ENCODE assay signal across 26 mouse cellular contexts in the genomic region with DNA sequence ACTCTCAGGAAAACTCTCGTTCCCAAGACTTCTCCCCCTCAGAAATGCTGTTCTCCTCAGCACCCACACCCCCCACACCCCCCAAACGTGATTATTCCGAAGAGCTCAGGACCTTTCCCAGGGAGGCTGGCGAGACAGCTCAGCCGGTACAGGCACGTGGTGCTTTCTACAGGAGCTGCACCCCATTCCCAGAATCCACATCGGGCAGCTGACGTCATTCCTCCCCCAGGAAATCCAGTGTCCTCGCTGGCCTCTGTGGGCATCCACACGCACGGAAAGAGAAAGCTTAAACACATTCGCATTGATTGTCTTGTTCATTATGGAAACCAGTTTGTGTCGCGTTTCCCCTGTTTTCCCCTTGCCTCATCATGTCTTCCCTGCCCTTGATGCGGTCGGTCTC. TPM values are rescaled to one million over a fixed set of nuclear protein-coding genes. Genes with fewer than 3 reads are reported as not detected.
DNase-seq lines count a peak whose midpoint lies in the region; ATAC-seq and TF ChIP-seq lines count a peak whose summit lies in the region.
"Had no signal": no experiment of that assay in that cellular context is flagged by ENCODE, and none has a peak within 500 bp of the region (broad histone marks: within the 10 kb centered on the region; RNA-seq: fewer than 3 reads in every experiment).

No protein-coding gene starts in this region.

- H3K9ac ChIP-seq in heart, adult 2 months (ENCODE audit: low read depth, low read length): no peak overlapping the region
- H3K9ac ChIP-seq in liver, embryonic 12.5 days: no peak overlapping the region
- no peak overlapping the region for H3K9ac ChIP-seq in liver, embryonic 11.5 days (ENCODE audit: low read depth, low read length)
- H3K9ac ChIP-seq in CH12.LX (ENCODE audit: insufficient read depth, low read depth): no peak overlapping the region
- H3K9ac ChIP-seq in liver, embryonic 15.5 days: no peak overlapping the region
- H3K9ac ChIP-seq: embryonic facial prominence, embryonic 13.5 days; forebrain, embryonic 13.5 days; hindbrain, embryonic 12.5 days; hindbrain, embryonic 15.5 days had no signal

- no peak overlapping the region for H3K4me3 ChIP-seq in heart, adult 2 months
- H3K4me3 ChIP-seq in liver, embryonic 12.5 days: no peak overlapping the region
- H3K4me3 ChIP-seq in liver, embryonic 11.5 days (ENCODE audit: low read depth, low read length): no peak overlapping the region
- no peak overlapping the region for H3K4me3 ChIP-seq in CH12.LX (replicated peaks in 1 of 3; ENCODE audit: low read depth in 2 of 3, low read length in 2 of 3, poor library complexity in 1 of 3)
- H3K4me3 ChIP-seq in liver, embryonic 15.5 days (replicated peaks): no peak overlapping the region
- H3K4me3 ChIP-seq: embryonic facial prominence, embryonic 10.5 days; embryonic facial prominence, embryonic 13.5 days; erythroblast, embryonic 14.5 days; forebrain, embryonic 10.5 days; forebrain, embryonic 13.5 days; hindbrain, embryonic 12.5 days; hindbrain, embryonic 15.5 days had no signal

- intact Hi-C loops in heart, adult 2 months (cut with DNase I): no loop called here

- no peaks in the 10 kb centered on the region for H3K36me3 ChIP-seq in heart, adult 2 months (ENCODE audit: control insufficient read depth, insufficient read depth, low read length)
- H3K36me3 ChIP-seq in liver, embryonic 12.5 days: no peaks in the 10 kb centered on the region
- no peaks in the 10 kb centered on the region for H3K36me3 ChIP-seq in liver, embryonic 11.5 days (ENCODE audit: control insufficient read depth, insufficient read depth, low read length)
- H3K36me3 ChIP-seq in CH12.LX (replicated peaks in 1 of 2; ENCODE audit: control insufficient read depth in 1 of 2, insufficient read depth in 1 of 2, low read length in 1 of 2): peaks cover 0 to 17% of the 10 kb centered on the region in 2 experiments
- no peaks in the 10 kb centered on the region for H3K36me3 ChIP-seq in liver, embryonic 15.5 days (replicated peaks)
- H3K36me3 ChIP-seq: embryonic facial prominence, embryonic 10.5 days; embryonic facial prominence, embryonic 13.5 days; forebrain, embryonic 10.5 days; hindbrain, embryonic 12.5 days; hindbrain, embryonic 15.5 days had no signal

- TF ChIP-seq POLR2A in heart, adult 2 months (IDR thresholded peaks at IDR 0.05; ENCODE audit: insufficient read depth, low read depth, low read length): no peak
- no peak for TF ChIP-seq POLR2A in CH12.LX (IDR thresholded peaks at IDR 0.05; ENCODE audit: low read depth, low read length)

- H3K4me2 ChIP-seq in liver, embryonic 12.5 days: no peak overlapping the region
- H3K4me2 ChIP-seq in liver, embryonic 11.5 days: no peak overlapping the region
- peak overlapping the region; percentile 2; the same call in 1 of the 2 replicates for H3K4me2 ChIP-seq in CH12.LX (ENCODE audit: insufficient read depth, low read depth, poor library complexity, severe bottlenecking)
- no peak overlapping the region for H3K4me2 ChIP-seq in liver, embryonic 15.5 days
- H3K4me2 ChIP-seq: embryonic facial prominence, embryonic 13.5 days; forebrain, embryonic 13.5 days; heart, embryonic 11.5 days; hindbrain, embryonic 12.5 days; hindbrain, embryonic 15.5 days had no signal

- TF ChIP-seq EP300 in heart, adult 2 months (IDR thresholded peaks at IDR 0.05; ENCODE audit: insufficient read depth, low read depth, low read length): no peak
- no peak for TF ChIP-seq EP300 in CH12.LX (IDR thresholded peaks at IDR 0.05; ENCODE audit: low read length)

- TF ChIP-seq CTCF in heart, adult 2 months (IDR thresholded peaks at IDR 0.05): no peak
- no peak for TF ChIP-seq CTCF in CH12.LX (conservative IDR thresholded peaks at IDR 0.05 in 1 of 2, IDR thresholded peaks at IDR 0.05 in 1 of 2; ENCODE audit: low read depth in 2 of 2, low read length in 2 of 2)

- dilution Hi-C loops in CH12.LX (cut with MboI; ENCODE audit: extremely low pct_ligation_motif_present, extremely low pct_unique_long_range_greater_than_20kb, low sequenced_read_pairs): no loop called here

- no peak for ATAC-seq in liver, embryonic 12.5 days
- no peak for ATAC-seq in liver, embryonic 11.5 days (replicated peaks; ENCODE audit: low FRiP score)
- ATAC-seq in liver, embryonic 15.5 days (ENCODE audit: insufficient read depth): no peak
- no peak for ATAC-seq in erythroid progenitor cell, adult 5-6 weeks (replicated peaks; ENCODE audit: low FRiP score, poor library complexity, severe bottlenecking)
- ATAC-seq: activated CD4-positive, CD25-positive, alpha-beta regulatory T cell, adult 4 months; CD4-positive, CD25-positive, alpha-beta regulatory T cell, adult 4 months; forebrain, embryonic 13.5 days; forebrain, embryonic 16.5 days had no signal

- peak; percentile 71 for DNase-seq in heart, adult 11 months
- no peak for DNase-seq in heart, adult 2 months
- no peak for DNase-seq in liver, embryonic 11.5 days (ENCODE audit: low spot score)
- DNase-seq in CH12.LX (ENCODE audit: extremely low read depth): no peak
- no peak for DNase-seq in B cell, adult 2 months
- DNase-seq: adrenal gland, adult 8-10 months; adrenal gland, postnatal 25 days; cerebellum, adult 2 months; cerebellum, adult 9-11 months; cerebellum, postnatal 25 days; embryo, embryonic 11 days; gastrocnemius, postnatal 25 days had no signal

- in situ Hi-C loops in CH12.LX (cut with MboI; ENCODE audit: low pct_ligation_motif_present, low pct_unique_long_range_greater_than_20kb, low sequenced_read_pairs): no loop called here

- 76% methylated on average over 16 of the region's 16 CpGs for WGBS in heart, adult 2 months
- 74% methylated on average over 16 of the region's 16 CpGs for WGBS in liver, embryonic 12.5 days (ENCODE audit: insufficient replicate concordance)
- WGBS in liver, embryonic 11.5 days: 88% methylated on average over 16 of the region's 16 CpGs
- WGBS in liver, embryonic 15.5 days (ENCODE audit: insufficient replicate concordance): 73% methylated on average over 16 of the region's 16 CpGs

- no peaks in the 10 kb centered on the region for H3K79me2 ChIP-seq in heart, adult 2 months (replicated peaks; ENCODE audit: control insufficient read depth, insufficient read depth, low read length)
- H3K79me2 ChIP-seq in CH12.LX (replicated peaks; ENCODE audit: control insufficient read depth, extremely low read depth, insufficient read depth, poor library complexity, severe bottlenecking): no peaks in the 10 kb centered on the region

- TF ChIP-seq RAD21 in CH12.LX (IDR thresholded peaks at IDR 0.05; ENCODE audit: low read depth, low read length): no peak

- H3K27me3 ChIP-seq in heart, adult 2 months (ENCODE audit: control insufficient read depth, insufficient read depth, low read length): no peaks in the 10 kb centered on the region
- H3K27me3 ChIP-seq in liver, embryonic 12.5 days (replicated peaks): no peaks in the 10 kb centered on the region
- no peaks in the 10 kb centered on the region for H3K27me3 ChIP-seq in liver, embryonic 11.5 days (replicated peaks; ENCODE audit: control insufficient read depth, insufficient read depth, low read length)
- H3K27me3 ChIP-seq in CH12.LX (replicated peaks): no peaks in the 10 kb centered on the region
- H3K27me3 ChIP-seq in liver, embryonic 15.5 days: no peaks in the 10 kb centered on the region
- H3K27me3 ChIP-seq: embryonic facial prominence, embryonic 13.5 days; forebrain, embryonic 13.5 days; hindbrain, embryonic 12.5 days; hindbrain, embryonic 15.5 days had no signal

- H3K9me3 ChIP-seq in liver, embryonic 12.5 days (replicated peaks): no peaks in the 10 kb centered on the region
- no peaks in the 10 kb centered on the region for H3K9me3 ChIP-seq in liver, embryonic 11.5 days (ENCODE audit: control insufficient read depth, low read length)
- no peaks in the 10 kb centered on the region for H3K9me3 ChIP-seq in CH12.LX (replicated peaks; ENCODE audit: low read length)
- no peaks in the 10 kb centered on the region for H3K9me3 ChIP-seq in liver, embryonic 15.5 days (replicated peaks)
- H3K9me3 ChIP-seq: embryonic facial prominence, embryonic 10.5 days; embryonic facial prominence, embryonic 13.5 days; forebrain, embryonic 10.5 days; forebrain, embryonic 13.5 days; hindbrain, embryonic 12.5 days; hindbrain, embryonic 15.5 days had no signal

- H3K27ac ChIP-seq in heart, adult 2 months: no peak overlapping the region
- H3K27ac ChIP-seq in liver, embryonic 12.5 days: peak overlapping the region; percentile 25; the same call in 1 of the 2 replicates
- no peak overlapping the region for H3K27ac ChIP-seq in liver, embryonic 11.5 days (ENCODE audit: low read depth, low read length)
- no peak overlapping the region for H3K27ac ChIP-seq in CH12.LX (ENCODE audit: insufficient read depth, low read depth)
- H3K27ac ChIP-seq in liver, embryonic 15.5 days (replicated peaks): peak overlapping the region; percentile 51; the same call in 1 of the 2 replicates
- H3K27ac ChIP-seq: embryonic facial prominence, embryonic 10.5 days; embryonic facial prominence, embryonic 13.5 days; forebrain, embryonic 10.5 days; forebrain, embryonic 13.5 days; hindbrain, embryonic 12.5 days; hindbrain, embryonic 15.5 days had no signal

- H3K4me1 ChIP-seq in heart, adult 2 months (ENCODE audit: control insufficient read depth, insufficient read depth, low read length): no peaks in the 10 kb centered on the region
- H3K4me1 ChIP-seq in liver, embryonic 12.5 days: no peaks in the 10 kb centered on the region
- H3K4me1 ChIP-seq in liver, embryonic 11.5 days (replicated peaks; ENCODE audit: control insufficient read depth, insufficient read depth, low read length): no peaks in the 10 kb centered on the region
- 0 out of 4 replicates have a peak, but pooled peaks cover 0 to 3% of the 10 kb centered on the region in 2 experiments for H3K4me1 ChIP-seq in CH12.LX (ENCODE audit: control insufficient read depth in 1 of 2, insufficient read depth in 2 of 2)
- no peaks in the 10 kb centered on the region; the same call in 1 of the 2 replicates for H3K4me1 ChIP-seq in liver, embryonic 15.5 days (replicated peaks)
- H3K4me1 ChIP-seq: embryonic facial prominence, embryonic 10.5 days; embryonic facial prominence, embryonic 13.5 days; forebrain, embryonic 10.5 days; forebrain, embryonic 13.5 days; hindbrain, embryonic 12.5 days; hindbrain, embryonic 15.5 days had no signal

RNA-seq across cellular contexts. Expression of a gene that starts 15.7 kb away (rescaled TPM):
- total RNA-seq in heart, adult 2 months (2021): 10 to 100 TPM; 17.9 to 19.3 TPM
- 13.4 and 23.4 TPM in 2 replicates for polyA plus RNA-seq in heart, adult 2 months (2012; rRNA removed)
- polyA plus RNA-seq in liver, embryonic 12.5 days (2016; fragmentation: Nextera tagmentation; extraction: Ambion mirVana): 46.5 and 50.7 TPM in 2 replicates
- polyA plus RNA-seq in liver, embryonic 11.5 days (2014; fragmentation: Nextera tagmentation; extraction: Ambion mirVana): 67.3 and 74.1 TPM in 2 replicates
- total RNA-seq in CH12.LX (2012; rRNA removed) (120 and 144 TPM in 2 replicates), CH12.LX (2014; rRNA removed) (297 and 321 TPM in 2 replicates)
- 138 and 151 TPM in 2 replicates for polyA plus RNA-seq in CH12.LX (2012; ENCODE audit: insufficient read length, low read depth)
- polyA plus RNA-seq in liver, embryonic 15.5 days (2015; fragmentation: Nextera tagmentation; extraction: Ambion mirVana): 42.6 and 46.4 TPM in 2 replicates
- total RNA-seq in erythroid progenitor cell, adult 5-6 weeks (2015; ENCODE audit: low replicate concordance): 45.0 and 52.4 TPM in 2 replicates
- 26.4 and 39.9 TPM in 2 replicates for total RNA-seq in erythroid progenitor cell, adult 5-6 weeks (2017; ENCODE audit: low replicate concordance)

RNA-seq across cellular contexts. Expression of a gene that starts 48.3 kb away (rescaled TPM):
- 10 to 100 TPM; 28.3 to 37.7 TPM for total RNA-seq in heart, adult 2 months (2021)
- 10.9 and 22.1 TPM in 2 replicates for polyA plus RNA-seq in heart, adult 2 months (2012; rRNA removed)
- 9.5 and 11.0 TPM in 2 replicates for polyA plus RNA-seq in liver, embryonic 12.5 days (2016; fragmentation: Nextera tagmentation; extraction: Ambion mirVana)
- 13.5 and 16.6 TPM in 2 replicates for polyA plus RNA-seq in liver, embryonic 11.5 days (2014; fragmentation: Nextera tagmentation; extraction: Ambion mirVana)
- 43.3 and 56.2 TPM in 2 replicates for total RNA-seq in CH12.LX (2012; rRNA removed)
- 122 and 135 TPM in 2 replicates for total RNA-seq in CH12.LX (2014; rRNA removed)
- polyA plus RNA-seq in CH12.LX (2012; ENCODE audit: insufficient read length, low read depth): 86.1 and 95.0 TPM in 2 replicates
- 12.7 and 13.7 TPM in 2 replicates for polyA plus RNA-seq in liver, embryonic 15.5 days (2015; fragmentation: Nextera tagmentation; extraction: Ambion mirVana)
- total RNA-seq in erythroid progenitor cell, adult 5-6 weeks (2015; ENCODE audit: low replicate concordance): not detected in 2 replicates
- total RNA-seq in erythroid progenitor cell, adult 5-6 weeks (2017; ENCODE audit: low replicate concordance): not detected in 2 replicates
- polyA plus RNA-seq: erythroblast, embryonic 14.5 days had no signal

Comparison
In these comparisons a context has a peak if more than half of its experiments do, and no peak if none do; other contexts are left out.
1. H3K27ac ChIP-seq: peak in liver, embryonic 12.5 days (single experiment) and liver, embryonic 15.5 days (single experiment); none in heart, adult 2 months (single experiment), liver, embryonic 11.5 days (single experiment) and CH12.LX (single experiment).